ENCODE assay signal across 22 mouse cellular contexts in the genomic region with DNA sequence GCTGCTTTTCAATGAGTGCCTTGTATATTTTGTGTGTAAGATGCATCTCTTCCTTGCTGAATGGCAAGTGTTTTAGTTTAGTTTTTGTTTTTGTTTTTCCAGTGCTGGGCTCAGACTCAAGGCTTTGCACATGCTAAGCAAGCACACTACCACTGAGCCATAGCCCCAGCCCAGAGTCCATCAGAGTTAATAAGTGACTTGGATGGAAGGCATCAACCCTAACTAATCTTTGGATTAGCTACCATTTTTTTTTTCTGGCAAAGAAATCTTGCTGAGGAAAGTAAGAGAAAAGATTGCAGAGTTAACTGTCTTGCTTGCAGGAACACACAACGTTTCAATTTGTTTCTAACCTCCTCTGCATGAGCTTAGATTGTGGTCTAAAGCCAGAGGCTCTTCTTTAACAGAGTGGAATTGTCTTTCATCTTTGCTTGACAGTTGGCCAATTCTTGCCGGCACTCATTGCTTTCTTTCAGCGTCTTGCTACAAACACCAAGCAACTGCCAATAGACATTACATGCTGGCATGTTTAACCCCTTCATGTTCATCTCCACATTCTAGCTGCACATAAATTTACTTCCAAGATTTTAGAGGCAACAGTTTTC. TPM values are rescaled to one million over a fixed set of nuclear protein-coding genes. Genes with fewer than 3 reads are reported as not detected.
A peak's percentile ranks its signal among the peaks of the same experiment; 100 is the strongest.
DNase-seq lines count a peak whose midpoint lies in the region; ATAC-seq and TF ChIP-seq lines count a peak whose summit lies in the region.
"Had no signal": no experiment of that assay in that cellular context is flagged by ENCODE, and none has a peak within 500 bp of the region (broad histone marks: within the 10 kb centered on the region; RNA-seq: fewer than 3 reads in every experiment).

No protein-coding gene starts in this region.

- no peak for TF ChIP-seq POLR2A in kidney, adult 2 months (IDR thresholded peaks at IDR 0.05; ENCODE audit: low read depth, low read length)

- no peaks in the 10 kb centered on the region for H3K9me3 ChIP-seq in kidney, embryonic 14.5 days (ENCODE audit: control insufficient read depth, low read length)
- H3K9me3 ChIP-seq: embryonic facial prominence, embryonic 12.5 days; forebrain, embryonic 15.5 days; heart, embryonic 12.5 days had no signal

- H3K27me3 ChIP-seq in kidney, embryonic 14.5 days (ENCODE audit: control insufficient read depth, insufficient read depth, low read length), result no peaks in the 10 kb centered on the region
- H3K27me3 ChIP-seq in kidney, adult 2 months (replicated peaks; ENCODE audit: control insufficient read depth, insufficient read depth, low read length), result no peaks in the 10 kb centered on the region
- H3K27me3 ChIP-seq: embryonic facial prominence, embryonic 12.5 days; forebrain, embryonic 15.5 days; heart, embryonic 12.5 days had no signal

- ATAC-seq in kidney, embryonic 14.5 days (ENCODE audit: low FRiP score, low TSS enrichment), result no peak
- no peak for ATAC-seq in activated CD4-positive, CD25-positive, alpha-beta regulatory T cell, adult 4 months
- no peak for ATAC-seq in monocyte, adult 5-6 weeks (replicated peaks; ENCODE audit: insufficient number of reproducible peaks, low FRiP score, low TSS enrichment, poor library complexity, severe bottlenecking)
- ATAC-seq: CD4-positive, CD25-positive, alpha-beta regulatory T cell, adult 4 months; forebrain, embryonic 15.5 days; intestine, postnatal 0 days had no signal

- no peak overlapping the region for H3K9ac ChIP-seq in kidney, embryonic 14.5 days (ENCODE audit: low read depth, low read length)
- H3K9ac ChIP-seq: embryonic facial prominence, embryonic 12.5 days; forebrain, embryonic 15.5 days; heart, embryonic 12.5 days had no signal

- no peaks in the 10 kb centered on the region for H3K36me3 ChIP-seq in kidney, embryonic 14.5 days (ENCODE audit: control insufficient read depth, insufficient read depth, low read length)
- no peaks in the 10 kb centered on the region for H3K36me3 ChIP-seq in kidney, adult 2 months (ENCODE audit: control insufficient read depth, insufficient read depth, low read length)
- H3K36me3 ChIP-seq: embryonic facial prominence, embryonic 12.5 days; forebrain, embryonic 15.5 days; heart, embryonic 12.5 days had no signal

- TF ChIP-seq CTCF in kidney, adult 2 months (conservative IDR thresholded peaks at IDR 0.05; ENCODE audit: insufficient read depth, insufficient read length, low read depth, low read length), result no peak

- peak; percentile 33 for DNase-seq in kidney, adult 18-20 months
- DNase-seq in testis, postnatal 14 days (ENCODE audit: low spot score), result peak; percentile 54
- no peak for DNase-seq in testis, postnatal 10 days (ENCODE audit: low spot score)
- peak; percentile 90 for DNase-seq in kidney, adult 2 months
- no peak for DNase-seq in layer of hippocampus, adult 9-10 months (ENCODE audit: low spot score)
- DNase-seq: adrenal gland, postnatal 10 days; cerebellum, postnatal 14 days; gastrocnemius, postnatal 25 days; right cerebral cortex, postnatal 14 days had no signal

- no peaks in the 10 kb centered on the region for H3K4me1 ChIP-seq in kidney, embryonic 14.5 days (ENCODE audit: control insufficient read depth, insufficient read depth, low read length)
- H3K4me1 ChIP-seq in kidney, adult 2 months (ENCODE audit: control insufficient read depth, insufficient read depth, low read length), result peaks cover 9% of the 10 kb centered on the region; the same call in 1 of the 2 replicates
- H3K4me1 ChIP-seq: embryonic facial prominence, embryonic 12.5 days; heart, embryonic 12.5 days had no signal

- no peak overlapping the region for H3K4me3 ChIP-seq in kidney, embryonic 14.5 days (ENCODE audit: low read length)
- no peak overlapping the region for H3K4me3 ChIP-seq in kidney, adult 2 months (ENCODE audit: insufficient read depth, low read depth, low read length)
- H3K4me3 ChIP-seq: embryonic facial prominence, embryonic 12.5 days; forebrain, embryonic 15.5 days; heart, embryonic 12.5 days had no signal

- WGBS in kidney, embryonic 14.5 days, result 49% methylated on average over 3 of the region's 3 CpGs
- WGBS in kidney, adult 2 months, result 14% methylated on average over 3 of the region's 3 CpGs

- no peak overlapping the region for H3K27ac ChIP-seq in kidney, embryonic 14.5 days (ENCODE audit: low read depth, low read length)
- H3K27ac ChIP-seq in kidney, adult 2 months (ENCODE audit: insufficient read depth, low read depth, low read length), result peak overlapping the region; percentile 99
- H3K27ac ChIP-seq: embryonic facial prominence, embryonic 12.5 days; forebrain, embryonic 15.5 days had no signal

- no peak overlapping the region for H3K4me2 ChIP-seq in kidney, embryonic 14.5 days (replicated peaks; ENCODE audit: low read depth, low read length)
- H3K4me2 ChIP-seq: embryonic facial prominence, embryonic 12.5 days; forebrain, embryonic 15.5 days; heart, embryonic 12.5 days had no signal

RNA-seq across cellular contexts. Expression of a gene that starts 52.2 kb away (rescaled TPM):
- polyA plus RNA-seq in kidney, embryonic 14.5 days (2014; fragmentation: Nextera tagmentation; extraction: Ambion mirVana), result not detected in 2 replicates
- not detected in 2 replicates for polyA plus RNA-seq in kidney, adult 2 months (2012; rRNA removed)
- not detected for polyA plus RNA-seq in activated CD4-positive, CD25-positive, alpha-beta regulatory T cell, adult 4 months (2017; shearing (Covaris generic))
- total RNA-seq in monocyte, adult 5-6 weeks (2017), result not detected in 3 replicates
- total RNA-seq: adrenal gland, postnatal 10 days; gastrocnemius, postnatal 25 days; hematopoietic stem cell, adult 5-6 weeks; layer of hippocampus, postnatal 25 days had no signal
- polyA plus RNA-seq: CD4-positive, CD25-positive, alpha-beta regulatory T cell, adult 4 months; embryonic facial prominence, embryonic 12.5 days; forebrain, embryonic 15.5 days; heart, embryonic 12.5 days; intestine, postnatal 0 days; limb, embryonic 11.5 days; liver, embryonic 16.5 days; thymus, postnatal 0 days had no signal

Comparison
In these comparisons a context has a peak if more than half of its experiments do, and no peak if none do; other contexts are left out.
1. DNase-seq: peak in kidney, adult 18-20 months (single experiment), testis, postnatal 14 days (single experiment) and kidney, adult 2 months (single experiment); none in testis, postnatal 10 days (single experiment) and layer of hippocampus, adult 9-10 months (single experiment).